8 mouse cellular contexts compared by ENCODE assay signal in genomic region chr17:84095829-84096228, GRCm38 (mm10).
DNase-seq lines count a peak whose midpoint lies in the region; ATAC-seq lines count a peak whose summit lies in the region.

No protein-coding gene starts in this region.

- no peaks in the 10 kb centered on the region for H3K36me3 ChIP-seq in heart, embryonic 12.5 days
- no peaks in the 10 kb centered on the region for H3K36me3 ChIP-seq in hindbrain, embryonic 12.5 days
- no peaks in the 10 kb centered on the region for H3K36me3 ChIP-seq in midbrain, embryonic 12.5 days

- no peak overlapping the region for H3K27ac ChIP-seq in heart, embryonic 12.5 days (ENCODE audit: poor library complexity, severe bottlenecking)
- H3K27ac ChIP-seq in hindbrain, embryonic 12.5 days: peak overlapping the region; percentile 87
- H3K27ac ChIP-seq in midbrain, embryonic 12.5 days (replicated peaks): peak overlapping the region; percentile 90

- peak overlapping the region; percentile 73; the same call in 1 of the 2 replicates for H3K9ac ChIP-seq in heart, embryonic 12.5 days
- H3K9ac ChIP-seq in hindbrain, embryonic 12.5 days: no peak overlapping the region; the same call in 1 of the 2 replicates
- peak overlapping the region; percentile 42; the same call in 1 of the 2 replicates for H3K9ac ChIP-seq in midbrain, embryonic 12.5 days (replicated peaks)

- peaks cover 28% of the 10 kb centered on the region for H3K4me1 ChIP-seq in heart, embryonic 12.5 days (replicated peaks)
- peaks cover 34% of the 10 kb centered on the region for H3K4me1 ChIP-seq in hindbrain, embryonic 12.5 days
- H3K4me1 ChIP-seq in midbrain, embryonic 12.5 days: peaks cover 38% of the 10 kb centered on the region

- H3K27me3 ChIP-seq in heart, embryonic 12.5 days (replicated peaks): no peaks in the 10 kb centered on the region
- peaks cover 3% of the 10 kb centered on the region; the same call in 1 of the 2 replicates for H3K27me3 ChIP-seq in hindbrain, embryonic 12.5 days
- H3K27me3 ChIP-seq in midbrain, embryonic 12.5 days: peaks cover 10% of the 10 kb centered on the region; the same call in 1 of the 2 replicates

- no peak for ATAC-seq in heart, embryonic 12.5 days (ENCODE audit: insufficient number of reproducible peaks, low FRiP score)
- ATAC-seq in hindbrain, embryonic 12.5 days (ENCODE audit: low FRiP score): peak; percentile 34
- peak; percentile 18 for ATAC-seq in midbrain, embryonic 12.5 days (ENCODE audit: low FRiP score, low read depth)

- no peak overlapping the region for H3K4me3 ChIP-seq in heart, embryonic 12.5 days
- H3K4me3 ChIP-seq in hindbrain, embryonic 12.5 days: no peak overlapping the region
- no peak overlapping the region for H3K4me3 ChIP-seq in midbrain, embryonic 12.5 days

- intact Hi-C loops in gastrocnemius, postnatal 36 days (cut with DNase I): no loop called here
- intact Hi-C loops in gastrocnemius, postnatal 14 days (cut with DNase I; ENCODE audit: low total_unique reads): no loop called here

- H3K9me3 ChIP-seq in heart, embryonic 12.5 days (replicated peaks): 0 out of 2 replicates have a peak, but pooled peaks cover 3% of the 10 kb centered on the region
- H3K9me3 ChIP-seq in hindbrain, embryonic 12.5 days (replicated peaks): no peaks in the 10 kb centered on the region
- no peaks in the 10 kb centered on the region for H3K9me3 ChIP-seq in midbrain, embryonic 12.5 days

- no peak for DNase-seq in heart, adult 18-20 months
- peak; percentile 53 for DNase-seq in embryo, embryonic 10.5 days (ENCODE audit: low spot score)
- DNase-seq in ovary, postnatal 10 days (ENCODE audit: low spot score): no peak
- DNase-seq in gastrocnemius, postnatal 36 days: no peak
- no peak for DNase-seq in gastrocnemius, postnatal 14 days

- H3K4me2 ChIP-seq in heart, embryonic 12.5 days: peak overlapping the region; percentile 85
- peak overlapping the region; percentile 69 for H3K4me2 ChIP-seq in hindbrain, embryonic 12.5 days (replicated peaks)
- peak overlapping the region; percentile 50 for H3K4me2 ChIP-seq in midbrain, embryonic 12.5 days (replicated peaks)

- WGBS in heart, embryonic 12.5 days: 52% methylated on average over 4 of the region's 4 CpGs
- 19% methylated on average over 4 of the region's 4 CpGs for WGBS in hindbrain, embryonic 12.5 days
- WGBS in midbrain, embryonic 12.5 days: 14% methylated on average over 4 of the region's 4 CpGs
